Mouse (Mus musculus) CH12.LX (cell line): ENCODE results near the gene Sytl1.

Experiments used
- MAX ChIP-seq: IDR thresholded peaks from 2 replicates; pipeline ENCODE4 v1.6.1; 2011; ENCODE audit warnings: low read length, improper control_type of control experiment
- PAX5 ChIP-seq: IDR thresholded peaks from 2 replicates; pipeline ENCODE4 v1.6.1; 2012; ENCODE audit warnings: low read length, inconsistent platforms, mixed read lengths
- POLR2A ChIP-seq: IDR thresholded peaks from 2 replicates; pipeline ENCODE4 v1.6.1; 2011; ENCODE audit warnings: low read depth, mild to moderate bottlenecking, improper control_type of control experiment, low read length

- TF ChIP-seq POLR2A (no peak), MAX (no peak), PAX5 (no peak)
Observed at GRCm38 (mm10) chr4:133301802-133302201, 38.9 kb upstream of the Sytl1 start.
